Mouse (Mus musculus): ENCODE data around the gene Dnajb8.

DNA sequence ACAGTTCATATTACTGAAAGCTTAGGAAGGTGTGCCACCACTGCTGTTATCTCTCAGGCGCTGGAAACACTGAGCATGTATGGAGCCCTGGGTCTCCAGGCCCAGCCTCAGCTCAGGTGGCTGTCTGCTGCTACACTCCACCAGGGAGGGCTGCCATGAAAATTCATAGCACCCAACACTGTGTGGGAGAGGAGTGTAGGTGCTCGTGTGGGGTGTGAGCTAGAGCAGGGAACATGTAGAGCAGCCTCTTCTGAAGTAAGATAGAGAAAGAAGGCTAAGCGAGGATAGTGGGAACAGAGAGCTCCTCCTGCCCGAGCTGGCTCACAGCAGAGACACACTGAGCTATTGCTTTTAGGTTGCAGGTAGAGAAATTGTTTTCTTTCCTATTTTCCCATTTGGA, 54.2 kb downstream of the Dnajb8 start:
- TF ChIP-seq CTCF (conservative IDR thresholded peaks at IDR 0.05 in 1 of 2, IDR thresholded peaks at IDR 0.05 in 1 of 2; ENCODE audit: low read depth in 2 of 2, low read length in 2 of 2) = no peak
- no peak for TF ChIP-seq POLR2A (IDR thresholded peaks at IDR 0.05; ENCODE audit: low read depth, low read length)
- TF ChIP-seq GABPA (IDR thresholded peaks at IDR 0.05; ENCODE audit: insufficient replicate concordance, low read depth, low read length) = no peak
- no peak for TF ChIP-seq SMC3 (IDR thresholded peaks at IDR 0.05; ENCODE audit: low read depth, low read length)
- no peak for TF ChIP-seq NELFE (IDR thresholded peaks at IDR 0.05; ENCODE audit: low read depth, low read length)

All from CH12.LX (cell line).